Mouse (Mus musculus) cerebellum, adult 8-10 months (tissue): ENCODE results near the gene Stk31.
"Not testable (repeated sequence)": the region's sequence is repeated elsewhere in the genome, so short reads cannot be mapped to it uniquely, and the experiment has no call there.

Source experiments
- DNase-seq: peaks from one replicate; pipeline ENCODE4 v3.0.0; 2022

Gene Stk31

GRCm38 (mm10) chr6:49395316-49395715 is at the start of gene Stk31:
TSS of gene Stk31 (plus strand) at chr6:49395604.
- no peak for DNase-seq

- no peak for DNase-seq
Measured at GRCm38 (mm10) chr6:49349826-49350225, 45.6 kb upstream of the Stk31 start.

- no peak for DNase-seq
Measured at GRCm38 (mm10) chr6:49354613-49355012, 40.8 kb upstream of the Stk31 start.

- no peak for DNase-seq
Measured at GRCm38 (mm10) chr6:49355171-49355570, 40.2 kb upstream of the Stk31 start.

GRCm38 (mm10) chr6:49360420-49360819 is 35.0 kb upstream of the Stk31 start:
- no peak for DNase-seq

- DNase-seq, result peak; percentile 70
Measured at GRCm38 (mm10) chr6:49367159-49368054, 28.0 kb upstream of the Stk31 start, which contains the start of gene Fam221a. TSS of gene Fam221a (plus strand) at chr6:49367739.

GRCm38 (mm10) chr6:49368212-49368611 is 27.2 kb upstream of the Stk31 start:
- no peak for DNase-seq

- DNase-seq, result no peak
Measured at GRCm38 (mm10) chr6:49372705-49373104, 22.7 kb upstream of the Stk31 start.

GRCm38 (mm10) chr6:49373943-49374342 is 21.5 kb upstream of the Stk31 start:
- DNase-seq, result no peak

- no peak for DNase-seq
Measured at GRCm38 (mm10) chr6:49378328-49378727, 17.1 kb upstream of the Stk31 start.

- no peak for DNase-seq
Measured at GRCm38 (mm10) chr6:49394276-49394675, 1.1 kb upstream of the Stk31 start.

- DNase-seq, result no peak
Measured at GRCm38 (mm10) chr6:49397466-49397865, 2.1 kb downstream of the Stk31 start.

GRCm38 (mm10) chr6:49398365-49398764 is 3.0 kb downstream of the Stk31 start:
- no peak for DNase-seq

GRCm38 (mm10) chr6:49410830-49411229 is 15.4 kb downstream of the Stk31 start:
- no peak for DNase-seq

GRCm38 (mm10) chr6:49412967-49413366 is 17.6 kb downstream of the Stk31 start:
- not testable (repeated sequence) for DNase-seq

- no peak for DNase-seq
Measured at GRCm38 (mm10) chr6:49415971-49416370, 20.6 kb downstream of the Stk31 start.

- DNase-seq, result no peak
Measured at GRCm38 (mm10) chr6:49437306-49437705, 41.9 kb downstream of the Stk31 start.

- no peak for DNase-seq
Measured at GRCm38 (mm10) chr6:49458112-49458511, 62.7 kb downstream of the Stk31 start.

GRCm38 (mm10) chr6:49483205-49483604 is 87.8 kb downstream of the Stk31 start:
- DNase-seq, result no peak

- no peak for DNase-seq
Measured at GRCm38 (mm10) chr6:49491526-49491925, 96.1 kb downstream of the Stk31 start.

- DNase-seq, result peak; percentile 70
Measured at GRCm38 (mm10) chr6:49519053-49519452, 123.6 kb downstream of the Stk31 start.
